Mouse (Mus musculus): ENCODE data around the gene Tex101. TPM values are rescaled to one million over a fixed set of nuclear protein-coding genes. Genes with fewer than 3 reads are reported as not detected.

Gene Tex101
- polyA plus RNA-seq, 1 experiment from 2014 or later = not detected

GRCm38 (mm10) chr7:24642491-24642890 lies 34.0 kb downstream of the Tex101 start:
- H3K4me1 ChIP-seq (replicated peaks; ENCODE audit: control insufficient read depth, insufficient read depth, low read length) = peaks cover 5% of the 10 kb centered on the region; the same call in 1 of the 2 replicates
- no peak for ATAC-seq (replicated peaks; ENCODE audit: low FRiP score)
- H3K36me3 ChIP-seq (ENCODE audit: control insufficient read depth, insufficient read depth, low read length) = no peaks in the 10 kb centered on the region
- no peak overlapping the region for H3K9ac ChIP-seq (ENCODE audit: low read depth, low read length)
- WGBS = 6% methylated on average over 9 of the region's 9 CpGs
- H3K9me3 ChIP-seq (ENCODE audit: control insufficient read depth, low read length) = no peaks in the 10 kb centered on the region
- no peak for DNase-seq (ENCODE audit: low spot score)
- H3K4me3 ChIP-seq (ENCODE audit: low read depth, low read length) = no peak overlapping the region
- no peak overlapping the region for H3K27ac ChIP-seq (ENCODE audit: low read depth, low read length)
- H3K4me2 ChIP-seq = no peak overlapping the region
- H3K27me3 ChIP-seq (replicated peaks; ENCODE audit: control insufficient read depth, insufficient read depth, low read length) = peaks cover 36% of the 10 kb centered on the region

- ATAC-seq (replicated peaks; ENCODE audit: low FRiP score) = no peak
- no peak overlapping the region for H3K4me3 ChIP-seq (ENCODE audit: low read depth, low read length)
- H3K4me1 ChIP-seq (replicated peaks; ENCODE audit: control insufficient read depth, insufficient read depth, low read length) = peaks cover 5% of the 10 kb centered on the region; the same call in 1 of the 2 replicates
- 69% methylated on average over 13 of the region's 13 CpGs for WGBS
- no peak for DNase-seq (ENCODE audit: low spot score)
- no peak overlapping the region for H3K9ac ChIP-seq (ENCODE audit: low read depth, low read length)
- H3K9me3 ChIP-seq (ENCODE audit: control insufficient read depth, low read length) = no peaks in the 10 kb centered on the region
- no peaks in the 10 kb centered on the region for H3K36me3 ChIP-seq (ENCODE audit: control insufficient read depth, insufficient read depth, low read length)
- H3K4me2 ChIP-seq = no peak overlapping the region
- no peak overlapping the region for H3K27ac ChIP-seq (ENCODE audit: low read depth, low read length)
- peaks cover 52% of the 10 kb centered on the region for H3K27me3 ChIP-seq (replicated peaks; ENCODE audit: control insufficient read depth, insufficient read depth, low read length)
Measured at GRCm38 (mm10) chr7:24640450-24640849, 36.0 kb downstream of the Tex101 start.

- Histone ChIP-seq H3K27ac (ENCODE audit: low read depth, low read length) (no peak overlapping the region), H3K27me3 (replicated peaks; ENCODE audit: control insufficient read depth, insufficient read depth, low read length) (peaks cover 52% of the 10 kb centered on the region), H3K4me2 (peak overlapping the region; percentile 92), H3K4me3 (ENCODE audit: low read depth, low read length) (peak overlapping the region; percentile 41), H3K9me3 (ENCODE audit: control insufficient read depth, low read length) (no peaks in the 10 kb centered on the region), H3K9ac (ENCODE audit: low read depth, low read length) (no peak overlapping the region; the same call in 1 of the 2 replicates), H3K36me3 (ENCODE audit: control insufficient read depth, insufficient read depth, low read length) (no peaks in the 10 kb centered on the region), H3K4me1 (replicated peaks; ENCODE audit: control insufficient read depth, insufficient read depth, low read length) (peaks cover 5% of the 10 kb centered on the region; the same call in 1 of the 2 replicates)
- no peak for DNase-seq (ENCODE audit: low spot score)
- WGBS = 3% methylated on average over 35 of the region's 35 CpGs
- peak; percentile 37; the same call in 1 of the 2 replicates for ATAC-seq (replicated peaks; ENCODE audit: low FRiP score)
Measured at GRCm38 (mm10) chr7:24638026-24638856, 38.2 kb downstream of the Tex101 start.

GRCm38 (mm10) chr7:24637046-24637445 lies 39.4 kb downstream of the Tex101 start:
- Histone ChIP-seq H3K9ac (ENCODE audit: low read depth, low read length) (no peak overlapping the region), H3K9me3 (ENCODE audit: control insufficient read depth, low read length) (no peaks in the 10 kb centered on the region), H3K4me1 (replicated peaks; ENCODE audit: control insufficient read depth, insufficient read depth, low read length) (peaks cover 5% of the 10 kb centered on the region; the same call in 1 of the 2 replicates), H3K4me3 (ENCODE audit: low read depth, low read length) (peak overlapping the region; percentile 10; the same call in 1 of the 2 replicates), H3K27ac (ENCODE audit: low read depth, low read length) (no peak overlapping the region), H3K36me3 (ENCODE audit: control insufficient read depth, insufficient read depth, low read length) (no peaks in the 10 kb centered on the region), H3K4me2 (no peak overlapping the region), H3K27me3 (replicated peaks; ENCODE audit: control insufficient read depth, insufficient read depth, low read length) (peaks cover 52% of the 10 kb centered on the region)
- WGBS = 7% methylated on average over 18 of the region's 18 CpGs
- 0 out of 2 replicates have a peak, but pooled peaks have one; percentile 24 for ATAC-seq (replicated peaks; ENCODE audit: low FRiP score)
- no peak for DNase-seq (ENCODE audit: low spot score)

GRCm38 (mm10) chr7:24636264-24636663 lies 40.2 kb downstream of the Tex101 start, which contains the start of gene Lypd3:
Lypd3 (plus strand) TSS chr7:24636550.
- no peak within 1 kb of the TSS for H3K27ac ChIP-seq (ENCODE audit: low read depth, low read length)
- ATAC-seq (replicated peaks; ENCODE audit: low FRiP score) (no peak), DNase-seq (ENCODE audit: low spot score) (no peak)
- peak within 1 kb of the TSS; percentile 92 for H3K4me2 ChIP-seq
- peaks cover 5% of the 10 kb centered on the region; the same call in 1 of the 2 replicates for H3K4me1 ChIP-seq (replicated peaks; ENCODE audit: control insufficient read depth, insufficient read depth, low read length)
- H3K36me3 ChIP-seq (ENCODE audit: control insufficient read depth, insufficient read depth, low read length) = no peaks in the 10 kb centered on the region
- peak within 1 kb of the TSS; percentile 10; the same call in 1 of the 2 replicates for H3K4me3 ChIP-seq (ENCODE audit: low read depth, low read length)
- H3K9me3 ChIP-seq (ENCODE audit: control insufficient read depth, low read length) = no peaks in the 10 kb centered on the region
- WGBS = 26% methylated on average over 15 of the region's 15 CpGs
- H3K9ac ChIP-seq (ENCODE audit: low read depth, low read length) = no peak within 1 kb of the TSS
- peaks cover 52% of the 10 kb centered on the region for H3K27me3 ChIP-seq (replicated peaks; ENCODE audit: control insufficient read depth, insufficient read depth, low read length)

GRCm38 (mm10) chr7:24630116-24630880 lies 46.2 kb downstream of the Tex101 start:
- ATAC-seq (replicated peaks; ENCODE audit: low FRiP score) = no peak
- 67% methylated on average over 10 of the region's 10 CpGs for WGBS
- no peak overlapping the region for H3K4me3 ChIP-seq (ENCODE audit: low read depth, low read length)

GRCm38 (mm10) chr7:24629672-24630071 lies 46.8 kb downstream of the Tex101 start:
- no peak overlapping the region for H3K27ac ChIP-seq (ENCODE audit: low read depth, low read length)
- no peak overlapping the region for H3K9ac ChIP-seq (ENCODE audit: low read depth, low read length)
- H3K4me1 ChIP-seq (replicated peaks; ENCODE audit: control insufficient read depth, insufficient read depth, low read length) = peaks cover 6% of the 10 kb centered on the region; the same call in 1 of the 2 replicates
- H3K4me3 ChIP-seq (ENCODE audit: low read depth, low read length) = no peak overlapping the region
- H3K4me2 ChIP-seq = no peak overlapping the region
- no peak for DNase-seq (ENCODE audit: low spot score)
- WGBS = 69% methylated on average over 4 of the region's 4 CpGs
- no peaks in the 10 kb centered on the region for H3K36me3 ChIP-seq (ENCODE audit: control insufficient read depth, insufficient read depth, low read length)
- ATAC-seq (replicated peaks; ENCODE audit: low FRiP score) = no peak
- H3K9me3 ChIP-seq (ENCODE audit: control insufficient read depth, low read length) = no peaks in the 10 kb centered on the region
- H3K27me3 ChIP-seq (replicated peaks; ENCODE audit: control insufficient read depth, insufficient read depth, low read length) = no peaks in the 10 kb centered on the region

More at GRCm38 (mm10) chr7:24630116-24630880, 46.2 kb downstream of the Tex101 start:
- no peaks in the 10 kb centered on the region for H3K27me3 ChIP-seq (replicated peaks; ENCODE audit: control insufficient read depth, insufficient read depth, low read length)
- no peak for DNase-seq (ENCODE audit: low spot score)
- no peak overlapping the region for H3K9ac ChIP-seq (ENCODE audit: low read depth, low read length)
- H3K9me3 ChIP-seq (ENCODE audit: control insufficient read depth, low read length) = no peaks in the 10 kb centered on the region
- H3K4me1 ChIP-seq (replicated peaks; ENCODE audit: control insufficient read depth, insufficient read depth, low read length) = peaks cover 6% of the 10 kb centered on the region; the same call in 1 of the 2 replicates
- H3K4me2 ChIP-seq = no peak overlapping the region
- no peak overlapping the region for H3K27ac ChIP-seq (ENCODE audit: low read depth, low read length)
- H3K36me3 ChIP-seq (ENCODE audit: control insufficient read depth, insufficient read depth, low read length) = no peaks in the 10 kb centered on the region

All from liver, embryonic 11.5 days (tissue).